Mouse (Mus musculus) adrenal gland, adult 8-10 months (tissue): Measurements from ENCODE around the gene Traf7. TPM values are rescaled to one million over a fixed set of nuclear protein-coding genes. Genes with fewer than 3 reads are reported as not detected.

Experiments used
- DNase-seq: peaks from one replicate; pipeline ENCODE4 v3.0.0; 2022
- total RNA-seq, 4 experiments: library from RNA; stranded (reverse); gene quantifications; 2 replicates each; pipeline ENCODE4 v1.2.4; 2022

Gene Traf7
- total RNA-seq, 4 experiments from 2014 or later: 92.1 to 189 (median 132) TPM

GRCm38 (mm10) chr17:24477053-24477984 lies 50.4 kb downstream of the Traf7 start:
- no peak for DNase-seq

GRCm38 (mm10) chr17:24476022-24476776 lies 51.5 kb downstream of the Traf7 start:
- no peak for DNase-seq

- no peak for DNase-seq
These were observed 52.2 kb downstream of the Traf7 start for GRCm38 (mm10) chr17:24475586-24475985.

GRCm38 (mm10) chr17:24474557-24474956 lies 53.2 kb downstream of the Traf7 start:
- no peak for DNase-seq

- DNase-seq: no peak
These were observed 54.0 kb downstream of the Traf7 start, which contains the start of gene Bricd5 for GRCm38 (mm10) chr17:24473612-24474275. Bricd5 (plus strand) TSS chr17:24473884.

GRCm38 (mm10) chr17:24472512-24472911 lies 55.2 kb downstream of the Traf7 start:
- peak; percentile 82 for DNase-seq

GRCm38 (mm10) chr17:24470701-24471527 lies 56.8 kb downstream of the Traf7 start:
- DNase-seq: no peak

- DNase-seq: peak; percentile 98
These were observed 57.7 kb downstream of the Traf7 start, which contains the start of the genes E4f1 and Pgp for GRCm38 (mm10) chr17:24469910-24470602. E4f1 (minus strand) TSS chr17:24470313. Pgp (plus strand) TSS chr17:24470392.

- no peak for DNase-seq
These were observed 58.3 kb downstream of the Traf7 start for GRCm38 (mm10) chr17:24469336-24469909.

- no peak for DNase-seq
These were observed 59.0 kb downstream of the Traf7 start for GRCm38 (mm10) chr17:24468636-24469246.

GRCm38 (mm10) chr17:24463374-24464133 lies 64.2 kb downstream of the Traf7 start:
- DNase-seq: no peak

- DNase-seq: no peak
These were observed 64.8 kb downstream of the Traf7 start for GRCm38 (mm10) chr17:24462932-24463331.

GRCm38 (mm10) chr17:24461580-24461979 lies 66.2 kb downstream of the Traf7 start:
- no peak for DNase-seq

Other genes starting within 250 kb of the Traf7 start
- under 1 TPM in 3 of 4 experiments, not detected in 1; 0.09 to 0.12 (median 0.11) TPM for gene Abca17, start 176.9 kb downstream of the Traf7 start, total RNA-seq
- 10 to 100 TPM; 28.4 to 43.3 (median 35.8) TPM for gene Abca3, start 176.0 kb downstream of the Traf7 start, total RNA-seq
- 10 to 100 TPM; 62.8 to 84.3 (median 75.4) TPM for gene Rnps1, start 113.4 kb downstream of the Traf7 start, total RNA-seq
- gene Eci1, start 101.3 kb downstream of the Traf7 start, total RNA-seq: 100 to 1,000 TPM; 142 to 242 (median 189) TPM
- 1 to 10 TPM; 2.3 to 7.2 (median 3.5) TPM for gene Dnase1l2, start 84.8 kb downstream of the Traf7 start, total RNA-seq
- 10 to 100 TPM; 20.9 to 37.4 (median 26.4) TPM for gene E4f1, start 57.6 kb downstream of the Traf7 start, total RNA-seq
- 100 to 1,000 TPM; 105 to 116 (median 107) TPM for gene Pgp, start 57.5 kb downstream of the Traf7 start, total RNA-seq
- gene Bricd5, start 54.1 kb downstream of the Traf7 start, total RNA-seq: under 1 TPM in 2 of 4 experiments, not detected in 2; 0.30 to 0.38 TPM
- gene Mlst8, start 48.9 kb downstream of the Traf7 start, total RNA-seq: 10 to 100 TPM; 24.3 to 37.6 (median 32.2) TPM
- gene Caskin1, start 39.3 kb downstream of the Traf7 start, total RNA-seq: 10 to 100 TPM; 49.1 to 61.2 (median 53.8) TPM
- 1 to 10 TPM in 3 of 4 experiments, under 1 TPM in 1; 0.81 to 3.5 (median 2.4) TPM for gene Rab26, start 6.3 kb upstream of the Traf7 start, total RNA-seq
- gene Pkd1, start 21.9 kb upstream of the Traf7 start, total RNA-seq: 10 to 100 TPM; 58.5 to 88.8 (median 71.0) TPM
- 100 to 1,000 TPM in 3 of 4 experiments, 10 to 100 TPM in 1; 79.2 to 135 (median 111) TPM for gene Tsc2, start 104.7 kb upstream of the Traf7 start, total RNA-seq
- gene Nthl1, start 104.7 kb upstream of the Traf7 start, total RNA-seq: 10 to 100 TPM in 3 of 4 experiments, 1 to 10 TPM in 1; 9.0 to 17.3 (median 12.1) TPM
- gene Slc9a3r2, start 122.4 kb upstream of the Traf7 start, total RNA-seq: 10 to 100 TPM; 45.9 to 78.6 (median 73.7) TPM
- gene Npw, start 130.5 kb upstream of the Traf7 start, total RNA-seq: not detected
- gene Zfp598, start 141.7 kb upstream of the Traf7 start, total RNA-seq: 10 to 100 TPM; 44.9 to 59.4 (median 50.8) TPM
- 1 to 10 TPM; 2.4 to 5.5 (median 3.8) TPM for gene Syngr3, start 162.0 kb upstream of the Traf7 start, total RNA-seq
- 10 to 100 TPM; 31.7 to 35.6 (median 32.6) TPM for gene Gfer, start 168.2 kb upstream of the Traf7 start, total RNA-seq
- gene Noxo1, start 168.3 kb upstream of the Traf7 start, total RNA-seq: 10 to 100 TPM in 1 of 4 experiments, 1 to 10 TPM in 3; 2.8 to 14.8 (median 7.5) TPM
- 10 to 100 TPM; 34.3 to 40.5 (median 38.2) TPM for gene Tbl3, start 179.7 kb upstream of the Traf7 start, total RNA-seq
- gene Rnf151, start 190.1 kb upstream of the Traf7 start, total RNA-seq: not detected
- 100 to 1,000 TPM; 571 to 651 (median 615) TPM for gene Rps2, start 190.2 kb upstream of the Traf7 start, total RNA-seq
- gene Ndufb10, start 196.5 kb upstream of the Traf7 start, total RNA-seq: 100 to 1,000 TPM; 199 to 268 (median 237) TPM
- under 1 TPM in 1 of 4 experiments, not detected in 3; 0.49 TPM for gene Rpl3l, start 199.9 kb upstream of the Traf7 start, total RNA-seq
- 10 to 100 TPM; 87.3 to 91.3 (median 89.0) TPM for gene Msrb1, start 208.7 kb upstream of the Traf7 start, total RNA-seq
- 1 to 10 TPM; 1.7 to 2.8 (median 2.4) TPM for gene Hs3st6, start 225.1 kb upstream of the Traf7 start, total RNA-seq